Mouse (Mus musculus) cortical plate, adult 2 months (tissue): Measurements from ENCODE around the gene Mrps34.

Experiments
- CTCF ChIP-seq: fragments of 200-500 bp; IDR thresholded peaks from 2 replicates; pipeline ENCODE4 v1.5.1; 2011; ENCODE audit warnings: mild to moderate bottlenecking, control low read depth, low read length; ENCODE audit not compliant: insufficient read depth; ENCODE audit errors: extremely low read depth
- POLR2A ChIP-seq: fragments of 200-500 bp; IDR thresholded peaks from 2 replicates; pipeline ENCODE4 v1.6.1; 2011; ENCODE audit warnings: mild to moderate bottlenecking, low read length, control low read depth; ENCODE audit not compliant: insufficient read depth; ENCODE audit errors: extremely low read depth

DNA sequence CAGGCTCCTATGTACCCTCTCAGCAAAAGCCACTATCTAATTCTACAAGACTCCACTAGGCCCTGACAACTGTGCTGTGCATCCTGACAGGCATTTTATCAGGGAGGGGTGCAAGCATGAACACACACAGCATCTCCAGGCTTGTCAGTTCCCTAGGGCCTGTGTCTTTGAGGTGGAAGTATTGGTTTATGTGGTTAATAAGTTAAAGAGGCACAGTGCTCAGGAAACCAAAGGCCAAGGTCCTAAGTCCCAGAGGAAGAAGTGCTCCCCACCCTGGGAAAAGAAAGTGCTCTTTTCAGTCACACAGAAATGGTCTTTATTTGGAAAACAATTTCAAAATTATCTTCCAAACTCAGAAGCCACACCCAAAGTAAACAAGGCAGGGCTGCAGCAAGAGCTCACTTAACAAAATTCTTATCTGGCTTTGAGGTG is 46.3 kb upstream of the Mrps34 start:
- no peak for TF ChIP-seq POLR2A
- no peak for TF ChIP-seq CTCF
